Mouse (Mus musculus): ENCODE data around the gene Wdr24.
A peak's percentile ranks its signal among the peaks of the same experiment; 100 is the strongest.

Gene Wdr24

DNA sequence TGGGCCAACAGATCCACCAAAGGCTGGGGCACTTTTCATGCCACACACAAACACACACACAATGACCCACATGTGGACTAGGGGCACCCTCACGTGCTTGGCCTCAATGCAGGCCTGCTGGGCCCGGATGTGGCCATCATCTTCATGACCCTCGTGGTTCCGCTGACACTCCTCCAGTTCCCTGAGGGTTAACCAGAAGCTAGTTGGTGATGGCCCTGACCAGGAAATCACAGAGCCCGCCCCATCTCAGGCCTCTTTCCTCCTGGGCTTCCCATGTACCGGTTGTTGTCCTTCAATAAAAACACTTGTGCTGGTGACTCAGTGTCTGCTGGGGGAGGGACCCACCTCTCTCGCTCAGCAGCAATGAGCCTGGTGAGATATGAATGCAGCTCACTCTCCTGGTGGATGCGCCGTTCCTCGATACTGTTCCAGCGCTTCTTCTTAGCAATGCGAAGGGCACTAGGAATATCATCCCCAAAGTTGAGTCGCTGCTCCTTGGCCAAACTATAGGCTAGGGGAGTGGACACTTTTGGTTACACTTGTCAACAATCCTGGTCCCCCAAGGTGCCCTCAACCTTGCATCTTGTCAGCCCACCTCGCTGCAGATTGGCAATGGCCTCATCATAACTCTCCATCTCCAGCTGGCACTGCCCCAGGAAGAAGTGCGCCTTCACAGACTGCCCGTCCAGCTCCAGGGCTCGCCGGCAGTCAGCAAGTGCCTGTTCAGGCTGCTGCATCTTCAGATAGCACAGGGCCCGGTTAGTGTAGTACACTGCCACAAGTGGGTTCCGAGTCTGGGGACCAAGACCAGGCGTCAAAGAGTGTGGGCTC, 8.2 kb downstream of the Wdr24 start:
- DNase-seq (ENCODE audit: low spot score) = peak; percentile 51

GRCm38 (mm10) chr17:25832436-25833290, 9.2 kb downstream of the Wdr24 start:
- DNase-seq (ENCODE audit: low spot score) = peak; percentile 100

DNA sequence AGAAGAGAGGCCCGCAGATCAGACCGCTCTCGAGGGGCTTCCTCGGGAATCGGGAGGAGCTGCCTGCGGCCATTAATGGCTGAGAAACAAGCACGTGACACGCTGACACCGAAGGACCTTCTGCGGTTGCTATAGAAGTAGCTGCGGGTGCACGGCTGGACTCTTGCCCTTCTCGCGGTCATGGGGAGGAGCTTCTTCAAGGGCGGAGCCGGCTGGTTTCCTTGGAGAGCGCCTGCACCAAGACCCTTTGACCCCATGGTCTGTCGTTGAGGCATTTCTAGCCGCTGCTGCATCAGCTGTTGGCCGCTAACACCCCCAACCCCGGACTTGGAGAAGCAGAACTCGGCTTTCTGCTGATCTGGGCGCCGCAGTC, 9.8 kb downstream of the Wdr24 start, which contains the start of gene Stub1:
Gene Stub1 (minus strand): TSS at position 114 of the 373 bp plus-strand sequence.
- peak; percentile 91 for DNase-seq (ENCODE audit: low spot score)

DNA sequence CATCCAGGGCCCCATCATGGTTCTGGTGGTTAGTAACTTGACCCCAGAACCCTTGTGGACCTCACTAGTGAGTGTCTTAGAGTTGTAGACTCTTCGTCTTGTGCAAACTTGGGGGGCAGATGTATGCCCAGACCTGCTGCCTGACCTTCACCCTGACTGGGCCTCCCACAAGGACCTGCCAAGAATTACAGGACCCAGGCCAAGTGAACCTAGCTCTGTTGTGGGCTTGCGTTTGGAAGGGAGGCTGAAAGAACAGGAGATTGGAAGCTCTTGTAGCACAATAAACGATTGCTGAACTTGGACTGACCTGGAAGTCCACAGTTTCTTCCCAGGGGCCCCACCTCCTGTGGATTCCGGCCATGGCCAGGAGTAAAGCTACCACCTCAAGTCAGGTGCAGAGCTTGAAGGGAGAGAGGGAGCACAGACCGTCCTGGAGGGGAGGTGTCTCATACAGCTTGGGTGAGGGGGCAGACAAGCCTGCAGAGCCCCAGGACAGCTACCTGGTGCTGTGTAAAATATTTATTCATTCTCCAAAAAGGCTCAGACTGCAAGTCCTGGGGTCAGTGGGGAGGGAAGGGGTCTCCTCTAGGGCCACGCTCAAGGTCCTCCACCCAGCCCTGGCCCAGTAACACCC, 10.7 kb downstream of the Wdr24 start:
- no peak for DNase-seq (ENCODE audit: low spot score)

GRCm38 (mm10) chr17:25834595-25835222, 11.3 kb downstream of the Wdr24 start:
- no peak for DNase-seq (ENCODE audit: low spot score)

- no peak for DNase-seq (ENCODE audit: low spot score)
These were observed 11.9 kb downstream of the Wdr24 start for GRCm38 (mm10) chr17:25835301-25835700.

DNA sequence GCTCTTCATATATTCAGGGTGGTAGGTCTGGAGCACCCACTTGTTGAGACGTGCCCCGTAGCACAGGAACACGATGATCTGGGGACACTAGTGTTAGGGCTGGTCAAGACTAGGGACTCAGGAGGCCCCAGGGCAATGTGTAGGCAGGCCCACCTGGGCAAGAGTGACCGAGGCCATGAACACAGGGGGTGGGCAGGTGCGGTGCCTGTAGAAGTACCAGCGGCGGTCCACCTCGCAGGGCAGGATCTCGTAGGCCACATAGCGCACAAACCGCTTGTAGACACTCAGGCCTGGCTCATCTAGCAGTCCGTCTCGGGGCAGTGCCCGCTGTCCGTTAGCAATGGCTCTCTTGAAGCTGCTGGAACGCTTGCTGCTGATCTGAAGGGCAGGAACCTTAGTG, 12.4 kb downstream of the Wdr24 start:
- no peak for DNase-seq (ENCODE audit: low spot score)

GRCm38 (mm10) chr17:25836397-25837075, 13.1 kb downstream of the Wdr24 start:
- DNase-seq (ENCODE audit: low spot score) = no peak

GRCm38 (mm10) chr17:25837076-25837410, 13.6 kb downstream of the Wdr24 start, which contains the start of gene Rhbdl1:
Gene Rhbdl1, minus strand, starts transcription at chr17:25837295.
- peak; percentile 69 for DNase-seq (ENCODE audit: low spot score)

DNA sequence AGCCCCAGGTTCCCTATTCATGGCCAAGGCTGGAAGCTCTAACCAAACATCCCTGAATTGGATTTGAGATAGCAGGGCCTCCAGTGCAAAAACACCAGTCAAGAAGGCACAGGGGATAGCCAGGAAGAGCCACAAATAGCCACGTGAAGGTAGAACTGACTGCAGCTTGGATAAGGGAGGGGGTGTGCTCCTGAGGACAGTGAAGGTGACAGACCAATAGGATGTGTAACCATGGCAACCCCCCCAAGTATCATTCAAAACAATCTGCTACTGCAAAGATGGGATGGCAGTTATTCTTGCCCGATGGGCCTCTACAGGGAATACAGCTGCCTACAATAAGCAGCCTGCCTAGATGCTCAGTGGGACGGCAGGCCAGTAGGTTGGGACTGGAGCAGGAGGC, 14.1 kb downstream of the Wdr24 start:
- no peak for DNase-seq (ENCODE audit: low spot score)

- DNase-seq (ENCODE audit: low spot score) = no peak
These were observed 15.5 kb downstream of the Wdr24 start for GRCm38 (mm10) chr17:25838904-25839303.

GRCm38 (mm10) chr17:25839455-25840235, 16.2 kb downstream of the Wdr24 start:
- DNase-seq (ENCODE audit: low spot score) = no peak

DNA sequence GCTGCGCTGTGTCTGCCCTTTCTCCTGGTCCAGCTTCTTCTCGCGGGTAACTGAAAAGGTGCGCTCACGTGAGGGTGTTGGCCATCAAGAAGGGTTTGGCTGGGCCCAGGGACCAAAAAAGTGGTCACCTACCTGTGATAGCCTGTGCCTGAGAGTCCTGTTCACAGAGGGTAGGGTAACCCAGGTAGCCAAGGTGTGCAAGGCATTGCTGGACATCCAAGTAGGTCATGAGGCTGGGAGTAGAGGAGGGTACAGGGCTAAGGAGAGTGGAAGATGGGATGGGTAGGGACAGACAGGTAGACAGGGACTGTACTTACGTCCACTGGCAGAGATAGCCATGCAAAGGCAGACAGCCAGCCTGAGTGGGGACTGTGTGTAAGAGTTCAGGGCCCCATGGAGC, 17.1 kb downstream of the Wdr24 start:
- no peak for DNase-seq (ENCODE audit: low spot score)

GRCm38 (mm10) chr17:25841117-25841880, 17.9 kb downstream of the Wdr24 start, which contains the start of gene Gm20683:
Gene Gm20683, minus strand, starts transcription at chr17:25841763.
- DNase-seq (ENCODE audit: low spot score) = no peak

GRCm38 (mm10) chr17:25842509-25842908, 19.1 kb downstream of the Wdr24 start:
- no peak for DNase-seq (ENCODE audit: low spot score)

DNA sequence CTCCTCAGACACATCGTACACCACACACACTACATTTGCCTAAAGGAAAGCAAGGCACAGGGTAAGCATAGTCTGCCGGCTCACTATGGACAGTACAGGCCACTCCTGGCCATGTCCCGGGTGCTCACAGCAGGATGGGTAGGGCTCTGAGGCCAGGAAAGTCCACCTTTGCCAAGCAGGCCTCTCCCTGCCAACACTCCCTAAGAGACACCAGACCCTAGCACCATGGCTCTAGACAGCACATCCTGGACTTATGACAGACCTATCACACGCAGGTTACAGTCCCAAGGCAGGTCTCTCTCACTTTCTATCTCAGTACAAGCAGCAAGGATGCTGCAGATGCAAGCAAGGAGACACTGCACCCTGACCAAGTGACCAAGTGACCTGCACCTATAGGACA, 19.7 kb downstream of the Wdr24 start:
- DNase-seq (ENCODE audit: low spot score) = no peak

- peak; percentile 41 for DNase-seq (ENCODE audit: low spot score)
These were observed 20.4 kb downstream of the Wdr24 start for GRCm38 (mm10) chr17:25843636-25844395.

GRCm38 (mm10) chr17:25844396-25844901, 21.0 kb downstream of the Wdr24 start, which contains the start of gene Rhot2:
Gene Rhot2, minus strand, starts transcription at chr17:25844851.
- peak; percentile 97 for DNase-seq (ENCODE audit: low spot score)

- no peak for DNase-seq (ENCODE audit: low spot score)
These were observed 36.8 kb downstream of the Wdr24 start for GRCm38 (mm10) chr17:25860229-25860628.

All from urinary bladder, postnatal 14 days (tissue).